Mouse (Mus musculus) urinary bladder, postnatal 10 days (tissue): ENCODE measurements around the gene Yju2.

Experiments used
- DNase-seq: peaks from one replicate; pipeline ENCODE4 v3.0.0; 2022; ENCODE audit warnings: low spot score

Yju2 gene

GRCm38 (mm10) chr17:55960791-55961190, 1.9 kb downstream of the Yju2 start:
- DNase-seq: no peak

GRCm38 (mm10) chr17:55961631-55962030, 2.7 kb downstream of the Yju2 start:
- DNase-seq: no peak

DNA sequence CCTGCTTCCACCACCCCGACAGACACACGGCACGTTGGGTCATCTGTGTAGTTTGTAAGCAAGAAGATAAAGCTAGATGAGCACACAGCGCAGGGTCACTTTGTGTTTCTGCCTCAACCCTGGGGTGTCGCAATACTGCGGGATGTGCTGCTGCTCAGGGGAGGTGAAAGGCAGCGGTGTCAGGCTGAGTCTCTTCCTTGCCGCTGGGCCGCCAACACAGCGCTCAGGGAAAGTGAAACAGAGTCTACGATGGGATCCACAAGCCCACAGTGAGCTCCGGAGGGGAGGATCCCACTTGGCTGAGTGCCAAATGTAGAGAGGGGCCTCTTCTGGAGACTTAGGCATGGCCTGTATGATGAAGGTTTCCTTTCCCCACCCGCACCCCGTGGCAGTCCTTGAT, 4.3 kb downstream of the Yju2 start:
- DNase-seq: no peak

DNA sequence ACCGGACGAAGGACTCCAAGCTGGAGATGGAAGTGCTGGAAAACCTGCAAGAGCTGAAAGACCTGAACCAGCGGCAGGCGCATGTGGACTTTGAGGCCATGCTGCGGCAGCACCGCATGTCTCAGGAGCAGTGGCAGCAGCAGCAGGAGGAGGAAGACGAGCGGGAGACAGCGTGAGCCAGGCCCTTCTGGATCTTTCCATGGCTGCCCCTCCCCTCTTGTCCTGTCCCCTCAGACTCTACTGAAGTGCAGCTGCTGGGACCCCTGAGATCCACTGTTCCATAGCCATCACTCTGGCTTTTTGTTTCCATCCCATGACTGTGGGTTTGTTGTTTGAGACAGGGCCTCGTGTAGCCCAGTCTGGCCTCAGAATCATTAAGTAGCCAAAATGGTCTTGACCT, 5.6 kb downstream of the Yju2 start:
- no peak for DNase-seq

DNA sequence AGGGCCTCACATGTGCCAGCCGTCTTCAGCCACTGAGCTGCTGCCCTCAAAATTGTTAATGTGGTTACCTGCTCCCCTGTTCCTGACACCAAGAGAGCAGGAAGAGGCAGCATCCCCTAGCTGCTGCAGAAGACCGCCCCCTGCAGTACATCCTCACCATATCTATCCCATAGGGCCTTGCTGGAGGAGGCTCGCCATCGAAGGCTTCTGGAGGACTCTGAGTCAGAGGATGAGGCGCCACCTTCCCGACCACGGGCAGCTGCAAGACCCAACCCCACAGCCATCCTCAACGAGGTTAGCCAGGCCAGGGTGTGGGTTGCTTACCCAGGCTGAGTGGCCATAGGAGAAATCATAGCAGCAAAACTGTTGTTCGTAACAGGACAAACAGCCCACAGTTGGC, 6.1 kb downstream of the Yju2 start:
- no peak for DNase-seq

DNA sequence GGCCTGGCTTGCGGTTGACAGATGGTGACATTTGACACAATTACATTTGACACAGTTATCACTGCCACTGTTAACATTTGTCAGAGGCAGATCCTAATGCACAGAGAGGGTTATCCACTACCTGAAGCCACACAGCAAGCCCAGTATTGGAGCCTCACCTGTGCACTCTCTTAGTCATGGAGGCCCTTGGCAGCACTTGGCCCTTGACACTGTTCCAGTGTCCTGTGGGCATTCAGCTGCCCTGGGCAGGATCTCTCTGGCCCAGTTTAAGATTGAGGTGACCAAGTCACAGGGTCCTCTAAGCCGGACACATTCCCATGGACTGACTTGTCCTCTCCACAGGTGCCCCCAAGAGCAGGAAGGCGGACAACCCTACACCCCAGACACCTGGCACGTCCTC, 8.3 kb downstream of the Yju2 start:
- no peak for DNase-seq

DNA sequence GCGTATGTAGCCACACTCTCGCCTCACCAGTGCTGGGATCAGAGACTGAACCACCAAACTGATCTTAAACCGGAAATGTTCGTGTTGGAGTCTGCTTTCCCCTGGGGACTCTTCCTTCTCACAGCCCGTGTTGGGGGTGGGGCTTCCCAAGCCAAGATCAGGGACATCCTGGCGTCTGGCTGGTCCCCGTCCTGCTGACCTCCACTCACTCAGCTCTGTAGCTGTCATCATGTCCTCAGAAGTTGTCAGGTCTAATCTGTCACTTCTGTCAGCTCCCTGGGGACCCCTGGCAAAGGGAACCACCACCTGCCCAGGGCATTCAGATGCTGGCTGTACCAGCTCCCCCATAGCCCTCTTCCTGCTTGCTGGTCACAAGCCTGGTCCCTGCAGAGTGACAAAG, 9.3 kb downstream of the Yju2 start:
- no peak for DNase-seq

- DNase-seq: no peak
Measured at GRCm38 (mm10) chr17:55969560-55969959, 10.7 kb downstream of the Yju2 start.

DNA sequence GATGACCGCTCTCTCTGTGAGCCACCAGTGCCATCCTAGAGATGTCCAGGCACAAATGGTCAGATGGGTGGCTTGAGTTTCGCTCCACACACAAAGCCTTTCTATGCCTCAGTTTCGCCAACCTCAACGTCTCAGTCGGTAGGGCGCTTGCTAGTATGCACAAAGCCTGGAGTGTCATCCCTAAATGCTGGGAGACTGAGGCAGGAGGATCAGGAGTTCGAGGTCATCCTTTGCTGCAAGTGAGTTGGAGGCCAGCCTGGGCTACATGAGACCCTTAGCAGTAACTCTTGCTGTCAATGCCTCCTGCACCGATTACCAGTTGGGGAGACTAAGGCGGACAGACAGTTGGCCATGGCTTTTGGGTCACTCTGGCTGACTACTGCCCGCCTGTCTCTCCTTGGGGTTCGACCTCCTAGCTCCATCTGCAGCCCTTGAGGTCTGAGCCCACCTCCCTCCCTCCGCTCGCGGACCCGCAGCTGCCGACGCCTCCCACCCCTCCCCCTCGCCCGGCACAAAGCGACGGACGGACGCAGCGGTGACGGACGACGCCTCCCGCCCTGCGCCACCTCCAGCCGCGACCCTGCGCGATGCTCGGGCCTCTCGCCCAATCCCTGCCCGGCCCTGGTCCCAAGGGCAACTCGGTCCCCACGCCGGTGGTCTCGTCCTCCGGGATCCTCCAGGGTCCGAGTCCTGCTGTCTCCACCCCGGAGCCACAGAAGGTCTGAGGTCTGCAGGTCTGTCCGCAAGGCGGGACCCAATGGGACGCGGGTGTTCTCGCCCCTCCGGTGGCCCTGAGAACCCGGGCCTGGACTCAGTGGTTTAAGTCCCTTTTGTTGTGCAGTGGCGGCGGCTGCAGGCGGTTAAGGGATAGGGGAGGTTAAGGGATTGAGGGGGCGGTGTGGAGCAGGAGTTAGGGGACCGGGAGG, 11.3 kb downstream of the Yju2 start, which contains the start of gene Shd:
Gene Shd (plus strand): TSS at position 502 of the 926 bp plus-strand sequence.
- DNase-seq: no peak

GRCm38 (mm10) chr17:55971453-55971852, 12.6 kb downstream of the Yju2 start:
- no peak for DNase-seq

- no peak for DNase-seq
Measured at GRCm38 (mm10) chr17:55976255-55976862, 17.5 kb downstream of the Yju2 start.

- DNase-seq: no peak
Measured at GRCm38 (mm10) chr17:55977301-55977700, 18.4 kb downstream of the Yju2 start.

DNA sequence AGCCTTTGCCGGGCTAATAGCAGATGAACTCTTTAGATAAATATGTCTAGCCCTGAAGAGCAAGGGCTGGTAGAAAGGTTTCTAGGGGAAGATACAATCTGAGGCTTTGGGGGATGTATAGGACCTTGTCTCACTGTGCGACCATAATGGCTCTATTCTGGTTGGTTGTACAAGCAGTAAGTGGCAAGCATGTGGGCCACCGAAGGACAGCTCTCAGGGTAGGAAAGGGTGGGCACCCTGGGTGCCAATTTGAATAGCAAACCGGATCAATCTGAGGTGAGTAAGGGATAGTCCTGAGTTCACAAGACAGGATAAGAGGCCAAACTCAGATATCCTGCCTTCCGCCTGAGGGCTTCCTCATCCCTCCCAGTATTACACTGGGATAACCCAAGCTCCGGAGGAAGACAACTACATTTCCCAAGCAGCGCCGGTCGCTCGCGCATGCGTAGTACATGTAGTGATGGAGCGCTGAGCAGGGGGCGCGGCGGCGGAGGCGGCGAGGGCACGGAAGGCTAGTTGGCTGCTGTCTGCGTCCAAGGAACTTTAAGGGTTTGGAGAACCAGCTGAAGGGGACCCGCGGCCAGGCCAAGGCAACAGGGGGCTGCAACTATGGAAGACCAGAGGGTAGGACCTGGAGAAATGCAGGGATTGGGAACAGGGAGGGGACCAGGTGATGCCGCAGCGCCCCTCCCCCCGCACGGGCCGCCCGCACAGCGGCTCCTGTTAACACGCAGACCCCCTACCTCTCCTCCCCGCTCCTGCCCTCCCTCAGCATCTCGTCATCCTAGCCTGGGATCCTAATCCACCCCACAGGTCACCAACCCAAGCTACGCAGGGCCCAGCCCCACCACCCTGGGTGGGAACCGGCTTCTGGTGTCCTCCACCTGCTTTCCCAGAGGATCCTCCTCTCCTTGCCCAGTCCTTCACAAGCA, 27.4 kb downstream of the Yju2 start, which contains the start of gene Fsd1:
Gene Fsd1 (plus strand): TSS at position 480 of the 932 bp plus-strand sequence.
- no peak for DNase-seq

DNA sequence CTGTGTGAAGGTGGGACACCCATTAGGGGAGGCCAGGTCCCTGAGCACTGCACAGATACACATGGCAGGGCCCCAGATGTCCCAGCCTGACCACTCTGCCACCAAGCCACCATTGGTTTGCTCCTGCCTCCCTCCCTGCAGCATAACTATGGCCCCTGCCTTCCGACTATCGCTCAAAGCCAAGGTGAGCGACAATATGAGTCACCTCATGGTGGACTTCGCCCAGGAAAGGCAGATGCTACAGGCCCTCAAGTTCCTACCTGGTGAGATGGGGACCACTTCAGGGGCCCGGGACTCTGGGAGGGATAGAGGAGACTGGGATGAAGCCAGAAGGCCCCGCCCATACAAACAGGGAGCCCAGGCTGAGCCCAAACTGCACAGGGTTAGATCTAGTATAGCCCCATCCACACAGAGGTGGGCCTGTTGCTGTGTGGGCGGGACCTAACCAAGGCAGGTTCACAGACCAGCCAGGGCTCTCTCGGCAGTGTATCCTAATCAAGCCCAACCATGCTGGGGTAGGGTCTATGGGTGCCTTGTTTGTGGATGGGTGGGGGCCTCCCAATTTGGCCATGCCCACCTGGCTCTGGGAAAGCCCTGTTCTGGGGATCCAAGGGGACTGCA, 31.5 kb downstream of the Yju2 start:
- no peak for DNase-seq

DNA sequence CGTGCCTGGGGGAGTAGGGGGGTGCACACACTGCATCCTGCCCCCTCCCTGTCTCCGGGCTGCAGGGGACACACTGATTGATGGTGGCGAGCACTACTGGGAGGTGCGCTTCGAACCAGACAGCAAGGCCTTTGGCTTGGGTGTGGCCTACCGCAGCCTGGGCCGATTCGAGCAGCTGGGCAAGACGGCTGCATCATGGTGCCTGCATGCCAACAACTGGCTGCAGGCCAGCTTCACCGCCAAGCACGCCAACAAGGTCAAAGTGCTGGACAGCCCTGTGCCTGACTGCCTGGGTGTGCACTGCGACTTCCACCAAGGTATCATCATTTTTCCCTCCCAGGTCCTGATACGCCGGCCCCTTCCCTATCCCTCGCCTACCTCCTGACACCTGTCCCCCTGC, 37.1 kb downstream of the Yju2 start:
- DNase-seq: no peak

DNA sequence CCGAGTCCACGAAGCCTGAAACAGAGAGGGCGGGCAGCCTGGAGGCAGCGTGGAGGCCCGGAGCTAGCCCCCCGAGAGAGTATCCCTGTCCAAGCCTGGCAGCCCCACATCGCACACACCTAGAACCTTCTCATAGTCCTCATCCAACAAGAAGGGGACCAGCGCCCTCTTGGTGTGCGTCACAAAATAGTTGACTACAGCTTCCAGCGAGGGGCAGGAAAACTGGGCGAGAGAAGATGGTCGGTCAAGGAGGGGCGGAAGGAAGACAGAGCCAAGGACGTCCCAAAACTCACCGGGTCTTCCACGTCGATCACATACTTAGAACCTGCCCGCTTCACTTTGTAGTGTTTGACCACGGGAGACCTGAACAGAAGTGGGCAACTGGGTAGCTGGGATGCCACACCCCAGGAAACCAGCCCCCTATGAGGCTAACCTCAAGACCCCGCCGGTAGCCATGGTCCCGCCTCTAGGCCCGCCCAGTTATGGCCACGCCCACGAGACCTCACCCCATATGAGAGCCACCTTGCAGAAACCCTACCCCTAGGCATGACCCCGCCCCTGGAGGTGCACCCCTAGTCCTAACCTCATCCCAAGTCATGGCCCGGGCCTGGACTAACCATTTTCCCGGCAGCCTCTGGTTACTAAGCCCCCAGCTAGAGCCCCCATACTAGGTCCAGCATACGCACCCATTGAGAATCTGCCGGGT, 41.0 kb downstream of the Yju2 start:
- DNase-seq: no peak

- no peak for DNase-seq
Measured at GRCm38 (mm10) chr17:56003000-56003399, 44.1 kb downstream of the Yju2 start.

DNA sequence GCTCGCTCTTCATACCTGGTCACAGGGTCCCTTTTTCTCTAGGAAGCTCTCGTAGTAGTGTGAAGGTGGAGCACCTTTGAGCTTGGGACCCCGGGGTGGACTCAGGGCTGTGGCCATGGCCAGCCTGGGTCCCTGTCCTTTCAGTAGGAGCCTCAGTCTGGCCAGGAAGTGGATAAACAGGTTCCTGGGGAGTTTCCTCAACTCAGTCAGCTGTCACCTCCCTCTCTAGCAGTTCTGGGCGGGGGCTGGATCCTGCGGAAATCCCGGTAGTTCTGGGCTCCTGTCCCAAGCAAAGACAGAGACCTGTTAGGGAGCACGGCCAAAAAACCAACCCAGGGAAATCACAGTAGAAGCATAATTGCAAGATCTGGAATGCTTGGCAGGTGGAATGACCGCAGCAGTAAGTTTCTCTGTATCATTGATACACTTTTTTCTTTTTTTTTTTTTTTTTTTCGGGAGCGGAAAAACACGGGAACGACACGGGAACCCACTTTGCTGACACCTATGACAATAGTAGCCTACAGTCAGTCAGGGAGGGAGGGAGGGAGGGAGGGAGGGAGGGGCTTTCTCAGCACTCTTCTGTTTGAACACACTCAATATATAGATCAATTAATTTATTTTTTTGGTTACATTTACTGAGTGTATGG, 46.6 kb downstream of the Yju2 start, which contains the start of the genes Stap2 and Mpnd:
Gene Stap2 (minus strand): TSS at position 170 of the 647 bp plus-strand sequence.
Gene Mpnd (plus strand): TSS at position 297 of the 647 bp plus-strand sequence.
- no peak for DNase-seq

- no peak for DNase-seq
Measured at GRCm38 (mm10) chr17:56006956-56007355, 48.1 kb downstream of the Yju2 start.
